Mouse (Mus musculus) limb, embryonic 14.5 days (tissue): ENCODE results near the gene Spata33. TPM values are rescaled to one million over a fixed set of nuclear protein-coding genes. Genes with fewer than 3 reads are reported as not detected.

Experiments
- ATAC-seq: fragments of 200-750 bp; cut with Nextera tagmentation; 2 replicates; pipeline ENCODE4 v1.8.0; 2017; ENCODE audit warnings: low read depth, moderate number of reproducible peaks, moderate TSS enrichment; ENCODE audit not compliant: low FRiP score
- DNase-seq: peaks from one replicate; pipeline ENCODE4 v3.0.0-alpha.2; 2015; ENCODE audit warnings: low spot score
- H3K27ac ChIP-seq: fragments of 300-500 bp; sonication (generic); replicated peaks from 2 replicates; pipeline ENCODE4 v1.5.1; 2014; ENCODE audit warnings: low read depth, mild to moderate bottlenecking, low read length, moderate library complexity, mixed read lengths
- H3K27me3 ChIP-seq: fragments of 300-500 bp; sonication (generic); 2 replicates; pipeline ENCODE4 v1.6.1; 2014; ENCODE audit warnings: low read length, mixed read lengths; ENCODE audit not compliant: control insufficient read depth, insufficient read depth
- H3K36me3 ChIP-seq: fragments of 300-500 bp; sonication (generic); 2 replicates; pipeline ENCODE4 v1.6.1; 2014; ENCODE audit warnings: mild to moderate bottlenecking, low read length, moderate library complexity, mixed read lengths; ENCODE audit not compliant: control insufficient read depth, insufficient read depth
- H3K4me1 ChIP-seq: fragments of 300-500 bp; sonication (generic); 2 replicates; pipeline ENCODE4 v1.6.1; 2014; ENCODE audit warnings: antibody characterized with exemption, low read length, mixed read lengths; ENCODE audit not compliant: control insufficient read depth, insufficient read depth
- H3K4me2 ChIP-seq: fragments of 300-500 bp; sonication (generic); replicated peaks from 2 replicates; pipeline ENCODE4 v1.6.1; 2014; ENCODE audit warnings: low read depth, mild to moderate bottlenecking, low read length, moderate library complexity; ENCODE audit not compliant: severe bottlenecking
- H3K4me3 ChIP-seq: fragments of 300-500 bp; sonication (generic); replicated peaks from 2 replicates; pipeline ENCODE4 v1.5.1; 2014; ENCODE audit warnings: low read length
- H3K9ac ChIP-seq: fragments of 300-500 bp; sonication (generic); 2 replicates; pipeline ENCODE4 v1.6.1; 2014; ENCODE audit warnings: mild to moderate bottlenecking, low read depth, low read length, moderate library complexity; ENCODE audit not compliant: severe bottlenecking
- H3K9me3 ChIP-seq: fragments of 300-500 bp; sonication (generic); 2 replicates; pipeline ENCODE4 v1.6.1; 2016; ENCODE audit warnings: low read length; ENCODE audit not compliant: control insufficient read depth
- POLR2A ChIP-seq: fragments of 200-500 bp; IDR thresholded peaks from 2 replicates; pipeline ENCODE4 v1.8.0; 2012; ENCODE audit warnings: inconsistent platforms, mild to moderate bottlenecking, moderate library complexity, borderline replicate concordance; ENCODE audit not compliant: insufficient read depth, insufficient read length; ENCODE audit errors: extremely low read depth
- WGBS: fragments of 180-500 bp; shearing (Covaris S2); extraction: QIAGEN DNeasy Blood & Tissue Kit; methylation state at CpG from one replicate; pipeline ENCODE4 v1.1.7; 2014; 5-methylcytosine and 5-hydroxymethylcytosine counted together
- polyA plus RNA-seq, 2 experiments: library from polyadenylated mRNA; depleted of rRNA in 1 of 2; stranded (reverse) in 1 of 2; unstranded in 1 of 2; fragments of >200 nt; fragmentation: Nextera tagmentation in 1 of 2; extraction: Ambion mirVana in 1 of 2; gene quantifications; 2 replicates each; pipeline versions ENCODE4 v1.2.1 to v1.2.3; 2012 to 2014

Spata33 gene
- polyA plus RNA-seq, 2 experiments = 4.9 to 6.6 TPM

GRCm38 (mm10) chr8:123203571-123203970 is 9.1 kb upstream of the Spata33 start:
- no peaks in the 10 kb centered on the region for H3K4me1 ChIP-seq
- no peak overlapping the region for H3K4me3 ChIP-seq
- no peak overlapping the region for H3K27ac ChIP-seq
- WGBS = 85% methylated on average over 3 of the region's 3 CpGs
- no peak for DNase-seq
- H3K36me3 ChIP-seq = peaks cover 33% of the 10 kb centered on the region
- no peak for ATAC-seq
- no peak for TF ChIP-seq POLR2A
- no peaks in the 10 kb centered on the region for H3K9me3 ChIP-seq
- H3K4me2 ChIP-seq = no peak overlapping the region
- H3K9ac ChIP-seq = no peak overlapping the region
- H3K27me3 ChIP-seq = no peaks in the 10 kb centered on the region

DNA sequence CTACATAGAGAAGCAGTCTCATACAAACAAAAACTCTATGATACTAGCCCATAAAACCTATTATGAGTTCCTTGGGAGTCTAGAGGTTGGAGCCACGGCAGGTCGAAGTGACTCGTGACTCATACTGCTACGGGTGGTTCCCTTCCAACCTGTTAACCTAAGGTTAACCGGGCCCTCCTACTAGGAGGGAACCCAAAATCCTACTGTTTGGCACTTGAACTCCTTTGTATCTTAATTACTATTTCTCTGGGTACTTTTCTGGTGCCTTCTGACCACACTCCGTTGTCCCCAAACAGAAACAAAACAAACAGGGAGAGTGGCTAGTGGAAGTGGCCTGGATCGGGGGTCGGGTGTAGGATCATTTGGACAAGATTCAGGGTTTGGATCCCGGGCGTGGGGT is 756 bp upstream of the Spata33 start:
- WGBS = 40% methylated on average over 10 of the region's 10 CpGs

DNA sequence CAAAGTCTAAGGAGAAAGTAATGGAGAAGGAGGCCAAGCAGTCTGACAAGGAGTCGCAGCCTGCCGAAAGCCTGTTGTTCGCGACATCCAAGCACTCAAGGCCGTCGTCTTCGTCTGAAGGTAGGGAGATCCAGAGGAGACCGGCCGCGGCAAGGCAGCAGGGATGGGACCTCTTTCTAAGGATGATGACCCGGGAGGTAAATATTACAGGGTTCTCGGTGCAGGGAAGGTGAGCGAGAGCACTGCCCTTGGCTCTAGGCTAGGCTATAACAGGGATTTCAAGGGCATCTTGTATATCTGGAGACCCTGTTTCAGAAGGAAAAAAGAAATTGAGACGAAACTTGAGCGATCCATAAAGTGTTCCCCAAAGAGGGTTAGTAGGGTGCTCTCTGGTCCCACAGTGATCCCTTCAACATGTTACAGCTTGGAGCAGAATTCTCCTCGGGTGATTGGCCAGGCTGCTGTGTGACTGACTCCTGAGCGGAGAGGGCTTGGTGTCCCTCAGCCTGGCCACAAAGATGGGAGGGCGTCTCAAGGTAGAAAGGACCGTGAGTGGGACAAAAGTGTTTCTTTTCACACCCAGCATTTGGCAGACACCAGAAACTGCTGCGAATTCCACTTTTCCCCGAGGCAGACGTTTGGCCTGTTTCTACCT is 613 bp downstream of the Spata33 start:
- no peak for TF ChIP-seq POLR2A
- H3K9me3 ChIP-seq = no peaks in the 10 kb centered on the region
- ATAC-seq = no peak
- WGBS = 11% methylated on average over 22 of the region's 22 CpGs
- no peak for DNase-seq
- peaks cover 14% of the 10 kb centered on the region for H3K4me1 ChIP-seq
- no peak overlapping the region for H3K27ac ChIP-seq
- H3K4me2 ChIP-seq = peak overlapping the region; percentile 87
- peak overlapping the region; percentile 86 for H3K9ac ChIP-seq
- no peaks in the 10 kb centered on the region for H3K27me3 ChIP-seq
- peak overlapping the region; percentile 68 for H3K4me3 ChIP-seq
- peaks cover 23% of the 10 kb centered on the region for H3K36me3 ChIP-seq

More for the DNA sequence above, 756 bp upstream of the Spata33 start:
- no peaks in the 10 kb centered on the region for H3K27me3 ChIP-seq
- no peak for TF ChIP-seq POLR2A
- DNase-seq = no peak
- peaks cover 14% of the 10 kb centered on the region for H3K4me1 ChIP-seq
- H3K9me3 ChIP-seq = no peaks in the 10 kb centered on the region
- peak overlapping the region; percentile 86 for H3K9ac ChIP-seq
- no peak for ATAC-seq
- peaks cover 37% of the 10 kb centered on the region for H3K36me3 ChIP-seq
- peak overlapping the region; percentile 68 for H3K4me3 ChIP-seq
- no peak overlapping the region for H3K27ac ChIP-seq
- peak overlapping the region; percentile 87 for H3K4me2 ChIP-seq

DNA sequence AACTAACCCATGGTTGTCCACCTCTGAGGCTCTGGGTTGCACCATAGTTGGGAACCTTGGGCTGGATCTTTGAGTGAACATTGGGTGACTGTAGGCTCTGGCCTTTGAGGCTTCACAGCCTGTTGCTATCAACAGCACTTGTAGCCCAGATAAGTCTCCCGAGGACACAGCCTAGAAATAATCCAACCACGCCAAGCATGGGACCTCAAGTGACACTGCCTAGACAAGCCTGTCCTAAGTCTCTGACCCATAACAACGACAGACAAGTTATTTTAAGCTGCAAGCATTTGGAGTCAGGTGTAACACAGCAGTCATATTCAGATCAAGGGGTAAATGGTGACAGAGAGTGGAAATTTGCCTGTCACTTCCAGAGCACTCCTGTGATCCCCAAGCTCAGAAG is 2.8 kb downstream of the Spata33 start:
- 86% methylated on average over 3 of the region's 3 CpGs for WGBS
- no peak overlapping the region for H3K4me3 ChIP-seq
- H3K9me3 ChIP-seq = no peaks in the 10 kb centered on the region
- no peak overlapping the region for H3K27ac ChIP-seq
- no peak for TF ChIP-seq POLR2A
- H3K36me3 ChIP-seq = 0 out of 2 replicates have a peak, but pooled peaks cover 1% of the 10 kb centered on the region
- H3K4me1 ChIP-seq = peaks cover 14% of the 10 kb centered on the region
- H3K9ac ChIP-seq = no peak overlapping the region
- ATAC-seq (no peak), DNase-seq (no peak)
- no peaks in the 10 kb centered on the region for H3K27me3 ChIP-seq
- no peak overlapping the region for H3K4me2 ChIP-seq

DNA sequence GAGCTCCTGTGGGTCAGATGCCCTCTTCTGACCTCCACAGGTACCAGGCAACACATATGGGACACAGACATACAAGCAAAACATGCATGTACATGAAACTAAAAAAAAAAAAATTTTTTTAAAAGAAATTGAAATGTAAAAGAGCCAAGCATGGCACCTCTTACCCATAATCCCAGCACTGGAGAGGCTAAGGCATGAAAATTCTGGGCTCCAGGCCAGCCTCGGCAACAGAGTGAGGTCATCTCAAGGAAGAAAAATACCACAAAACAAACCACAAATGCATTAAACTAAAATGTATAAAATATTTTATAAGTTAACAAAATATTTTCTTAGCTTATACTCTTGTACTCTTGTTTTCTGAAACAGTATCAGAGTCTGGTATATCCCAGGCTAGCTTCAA is 8.3 kb downstream of the Spata33 start:
- H3K27ac ChIP-seq = no peak overlapping the region
- H3K9me3 ChIP-seq = no peaks in the 10 kb centered on the region
- no peaks in the 10 kb centered on the region for H3K36me3 ChIP-seq
- DNase-seq (no peak), ATAC-seq (no peak)
- 50% methylated on average over 1 of the region's 1 CpGs for WGBS
- no peak for TF ChIP-seq POLR2A
- no peak overlapping the region for H3K4me2 ChIP-seq
- H3K4me3 ChIP-seq = no peak overlapping the region
- H3K4me1 ChIP-seq = peaks cover 7% of the 10 kb centered on the region
- no peaks in the 10 kb centered on the region for H3K27me3 ChIP-seq
- no peak overlapping the region for H3K9ac ChIP-seq
